25 mouse cellular contexts compared by ENCODE assay signal in genomic region chr6:53575836-53576235, GRCm38 (mm10).
"Had no signal": no experiment of that assay in that cellular context is flagged by ENCODE, and none has a peak within 500 bp of the region (broad histone marks: within the 10 kb centered on the region; RNA-seq: fewer than 3 reads in every experiment).

No protein-coding gene starts in this region.

- H3K9ac ChIP-seq: forebrain, postnatal 0 days; hindbrain, embryonic 13.5 days; hindbrain, embryonic 15.5 days; kidney, embryonic 15.5 days; liver, embryonic 13.5 days; liver, embryonic 15.5 days; liver, postnatal 0 days had no signal

- H3K4me1 ChIP-seq: liver, embryonic 13.5 days had no signal

- H3K4me2 ChIP-seq: kidney, embryonic 15.5 days; liver, embryonic 11.5 days; liver, embryonic 13.5 days; liver, embryonic 15.5 days had no signal

- H3K36me3 ChIP-seq: hindbrain, embryonic 13.5 days; hindbrain, embryonic 15.5 days; kidney, embryonic 15.5 days; liver, embryonic 13.5 days; liver, embryonic 15.5 days had no signal

- H3K27me3 ChIP-seq: heart, embryonic 12.5 days; hindbrain, embryonic 13.5 days; hindbrain, embryonic 15.5 days; liver, embryonic 13.5 days had no signal

- H3K4me3 ChIP-seq: hindbrain, embryonic 13.5 days; hindbrain, embryonic 15.5 days; kidney, embryonic 15.5 days; liver, embryonic 13.5 days; liver, embryonic 15.5 days had no signal

- H3K27ac ChIP-seq: hindbrain, embryonic 13.5 days; hindbrain, embryonic 15.5 days; hindbrain, postnatal 0 days; kidney, embryonic 15.5 days; kidney, postnatal 0 days; liver, embryonic 13.5 days; liver, embryonic 15.5 days had no signal

- DNase-seq: forebrain, postnatal 0 days; gastrocnemius, postnatal 10 days; gastrocnemius, postnatal 25 days; heart, adult 18-20 months; heart, postnatal 14 days; kidney, adult 11 months; kidney, adult 2 months; kidney, adult 9 months; kidney, postnatal 14 days; kidney, postnatal 36 days; layer of hippocampus, adult 9-11 months; layer of hippocampus, postnatal 36 days; left cerebral cortex, postnatal 4 days; liver; liver, embryonic 13.5 days; liver, postnatal 0 days had no signal

- H3K9me3 ChIP-seq: heart, embryonic 12.5 days; hindbrain, embryonic 13.5 days; hindbrain, embryonic 15.5 days; kidney, embryonic 15.5 days; liver, embryonic 13.5 days; liver, embryonic 15.5 days had no signal

- ATAC-seq: forebrain, postnatal 0 days; hindbrain, postnatal 0 days; intestine, embryonic 16.5 days; liver, postnatal 0 days had no signal
